Mouse (Mus musculus) R1 (cell line): Measurements from ENCODE around the gene Zfp281.

ENCODE experiments used
- DNase-seq: peaks from one replicate; pipeline ENCODE4 v3.0.0-alpha.2; 2018; ENCODE audit warnings: low read depth, low spot score

Gene Zfp281

GRCm38 (mm10) chr1:136624146-136625018, at the start of gene Zfp281:
Gene Zfp281 (plus strand): TSS chr1:136624901.
- DNase-seq = peak; percentile 98

- peak; percentile 32 for DNase-seq
These were observed 46.6 kb upstream of the Zfp281 start for GRCm38 (mm10) chr1:136577890-136578663.

GRCm38 (mm10) chr1:136579360-136579759, 45.3 kb upstream of the Zfp281 start:
- peak; percentile 58 for DNase-seq

GRCm38 (mm10) chr1:136580266-136580665, 44.4 kb upstream of the Zfp281 start:
- no peak for DNase-seq

- DNase-seq = no peak
These were observed 42.9 kb upstream of the Zfp281 start for GRCm38 (mm10) chr1:136581841-136582240.

- DNase-seq = no peak
These were observed 36.8 kb upstream of the Zfp281 start for GRCm38 (mm10) chr1:136587761-136588405.

- no peak for DNase-seq
These were observed 35.8 kb upstream of the Zfp281 start for GRCm38 (mm10) chr1:136588908-136589307.

- peak; percentile 88 for DNase-seq
These were observed 32.0 kb upstream of the Zfp281 start for GRCm38 (mm10) chr1:136592741-136593140.

- DNase-seq = peak; percentile 72
These were observed 30.4 kb upstream of the Zfp281 start for GRCm38 (mm10) chr1:136594235-136594850.

- DNase-seq = peak; percentile 84
These were observed 27.9 kb upstream of the Zfp281 start for GRCm38 (mm10) chr1:136596821-136597220.

GRCm38 (mm10) chr1:136598286-136598685, 26.4 kb upstream of the Zfp281 start:
- peak; percentile 51 for DNase-seq

GRCm38 (mm10) chr1:136600067-136600466, 24.6 kb upstream of the Zfp281 start:
- DNase-seq = no peak

- no peak for DNase-seq
These were observed 23.9 kb upstream of the Zfp281 start for GRCm38 (mm10) chr1:136600647-136601345.

- DNase-seq = no peak
These were observed 23.3 kb upstream of the Zfp281 start for GRCm38 (mm10) chr1:136601346-136601888.

GRCm38 (mm10) chr1:136602303-136602702, 22.4 kb upstream of the Zfp281 start:
- DNase-seq = no peak

GRCm38 (mm10) chr1:136604190-136604589, 20.5 kb upstream of the Zfp281 start:
- peak; percentile 36 for DNase-seq

- DNase-seq = no peak
These were observed 18.9 kb upstream of the Zfp281 start for GRCm38 (mm10) chr1:136605790-136606189.

GRCm38 (mm10) chr1:136606278-136606677, 18.4 kb upstream of the Zfp281 start:
- no peak for DNase-seq

GRCm38 (mm10) chr1:136608339-136609261, 16.1 kb upstream of the Zfp281 start:
- no peak for DNase-seq

- DNase-seq = no peak
These were observed 12.9 kb upstream of the Zfp281 start for GRCm38 (mm10) chr1:136611803-136612202.
